8 mouse cellular contexts compared by ENCODE assay signal in the genomic region with DNA sequence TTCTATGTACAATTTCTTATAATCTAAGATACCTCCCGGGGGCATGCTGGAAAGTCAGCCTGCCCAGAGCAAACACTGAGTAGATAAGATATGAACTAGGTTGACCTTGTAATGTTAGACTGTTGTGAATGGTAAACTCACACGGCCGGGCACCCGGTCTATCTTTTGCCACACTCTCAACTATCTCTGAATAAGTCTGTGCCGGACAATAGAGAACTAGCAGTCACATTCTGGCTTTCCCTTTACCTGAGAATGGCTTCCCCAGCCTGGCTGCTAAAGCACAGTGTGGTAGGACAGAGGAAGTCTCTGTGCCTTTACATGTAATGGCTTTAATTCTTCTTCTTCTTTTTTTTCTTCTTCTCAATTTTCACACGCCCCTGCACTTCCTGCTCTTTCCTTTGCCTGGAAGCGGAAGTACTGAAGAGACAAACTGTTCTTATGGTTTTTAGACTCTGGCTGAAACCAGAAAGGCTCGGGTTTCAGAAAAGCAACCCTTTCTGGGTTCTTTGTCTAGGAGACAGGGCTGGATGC.
DNase-seq lines count a peak whose midpoint lies in the region; ATAC-seq and TF ChIP-seq lines count a peak whose summit lies in the region.
"Had no signal": no experiment of that assay in that cellular context is flagged by ENCODE, and none has a peak within 500 bp of the region (broad histone marks: within the 10 kb centered on the region; RNA-seq: fewer than 3 reads in every experiment).

No protein-coding gene starts in this region.

- no peak for TF ChIP-seq EP300 in CH12.LX (IDR thresholded peaks at IDR 0.05; ENCODE audit: low read length)

- TF ChIP-seq POLR2A in CH12.LX (IDR thresholded peaks at IDR 0.05; ENCODE audit: low read depth, low read length), result no peak; the same call in 1 of the 2 replicates

- peak overlapping the region; percentile 64 for H3K4me2 ChIP-seq in CH12.LX (ENCODE audit: insufficient read depth, low read depth, poor library complexity, severe bottlenecking)
- peak overlapping the region; percentile 48 for H3K4me2 ChIP-seq in intestine, postnatal 0 days (replicated peaks; ENCODE audit: low read depth)
- no peak overlapping the region for H3K4me2 ChIP-seq in midbrain, embryonic 15.5 days
- no peak overlapping the region for H3K4me2 ChIP-seq in midbrain, embryonic 11.5 days
- H3K4me2 ChIP-seq: embryonic facial prominence, embryonic 12.5 days had no signal

- peak; percentile 38 for DNase-seq in CH12.LX (ENCODE audit: extremely low read depth)
- peak; percentile 36 for DNase-seq in brain, adult 2 months (ENCODE audit: low read depth, low spot score)
- DNase-seq in spleen, adult 18-20 months, result peak; percentile 19 to 38
- DNase-seq in left cerebral cortex, adult 11 months (ENCODE audit: low spot score), result no peak
- DNase-seq in midbrain, embryonic 11.5 days (ENCODE audit: low spot score, missing footprints), result no peak

- H3K9ac ChIP-seq in CH12.LX (ENCODE audit: insufficient read depth, low read depth), result peak overlapping the region; percentile 34; the same call in 1 of the 2 replicates
- no peak overlapping the region for H3K9ac ChIP-seq in intestine, postnatal 0 days (ENCODE audit: low read depth, low read length)
- no peak overlapping the region for H3K9ac ChIP-seq in midbrain, embryonic 15.5 days
- H3K9ac ChIP-seq in midbrain, embryonic 11.5 days (ENCODE audit: low read length), result no peak overlapping the region
- H3K9ac ChIP-seq: embryonic facial prominence, embryonic 12.5 days had no signal

- TF ChIP-seq RAD21 in CH12.LX (IDR thresholded peaks at IDR 0.05; ENCODE audit: low read depth, low read length), result no peak

- no peaks in the 10 kb centered on the region for H3K36me3 ChIP-seq in CH12.LX (replicated peaks in 1 of 2; ENCODE audit: control insufficient read depth in 1 of 2, insufficient read depth in 1 of 2, low read length in 1 of 2)
- H3K36me3 ChIP-seq in intestine, postnatal 0 days (ENCODE audit: control insufficient read depth, insufficient read depth), result no peaks in the 10 kb centered on the region
- H3K36me3 ChIP-seq in midbrain, embryonic 15.5 days (replicated peaks), result no peaks in the 10 kb centered on the region
- H3K36me3 ChIP-seq in midbrain, embryonic 11.5 days (ENCODE audit: control insufficient read depth, insufficient read depth, low read length), result no peaks in the 10 kb centered on the region
- H3K36me3 ChIP-seq: embryonic facial prominence, embryonic 12.5 days had no signal

- no peak overlapping the region; the same call in 1 of the 2 replicates for H3K27ac ChIP-seq in CH12.LX (ENCODE audit: insufficient read depth, low read depth)
- peak overlapping the region; percentile 10; the same call in 1 of the 2 replicates for H3K27ac ChIP-seq in intestine, postnatal 0 days (ENCODE audit: low read depth, low read length)
- H3K27ac ChIP-seq in midbrain, embryonic 15.5 days, result no peak overlapping the region
- H3K27ac ChIP-seq in midbrain, embryonic 11.5 days (ENCODE audit: low read depth, low read length), result no peak overlapping the region
- H3K27ac ChIP-seq: embryonic facial prominence, embryonic 12.5 days had no signal

- in situ Hi-C loops in CH12.LX (cut with MboI; ENCODE audit: low pct_ligation_motif_present, low pct_unique_long_range_greater_than_20kb, low sequenced_read_pairs), result no loop called here

- H3K9me3 ChIP-seq in CH12.LX (replicated peaks; ENCODE audit: low read length), result no peaks in the 10 kb centered on the region
- H3K9me3 ChIP-seq in intestine, postnatal 0 days (ENCODE audit: control insufficient read depth), result no peaks in the 10 kb centered on the region
- H3K9me3 ChIP-seq in midbrain, embryonic 15.5 days, result no peaks in the 10 kb centered on the region
- H3K9me3 ChIP-seq in midbrain, embryonic 11.5 days (ENCODE audit: control insufficient read depth, low read length), result no peaks in the 10 kb centered on the region
- H3K9me3 ChIP-seq: embryonic facial prominence, embryonic 12.5 days had no signal

- dilution Hi-C loops in CH12.LX (cut with MboI; ENCODE audit: extremely low pct_ligation_motif_present, extremely low pct_unique_long_range_greater_than_20kb, low sequenced_read_pairs), result no loop called here

- no peaks in the 10 kb centered on the region for H3K27me3 ChIP-seq in CH12.LX (replicated peaks)
- H3K27me3 ChIP-seq in intestine, postnatal 0 days (replicated peaks; ENCODE audit: control insufficient read depth, insufficient read depth, low read length), result no peaks in the 10 kb centered on the region
- 0 out of 2 replicates have a peak, but pooled peaks cover 8% of the 10 kb centered on the region for H3K27me3 ChIP-seq in midbrain, embryonic 15.5 days (replicated peaks)
- H3K27me3 ChIP-seq in midbrain, embryonic 11.5 days (ENCODE audit: control insufficient read depth, insufficient read depth, low read length), result no peaks in the 10 kb centered on the region
- H3K27me3 ChIP-seq: embryonic facial prominence, embryonic 12.5 days had no signal

- WGBS in intestine, postnatal 0 days, result 16% methylated on average over 8 of the region's 8 CpGs
- 79% methylated on average over 8 of the region's 8 CpGs for WGBS in midbrain, embryonic 15.5 days
- 78% methylated on average over 8 of the region's 8 CpGs for WGBS in midbrain, embryonic 11.5 days

- peaks cover 8 to 56% of the 10 kb centered on the region in 2 experiments for H3K4me1 ChIP-seq in CH12.LX (ENCODE audit: control insufficient read depth in 1 of 2, insufficient read depth in 2 of 2)
- H3K4me1 ChIP-seq in intestine, postnatal 0 days (replicated peaks; ENCODE audit: control insufficient read depth, insufficient read depth, low read length), result no peaks in the 10 kb centered on the region
- H3K4me1 ChIP-seq in midbrain, embryonic 15.5 days, result no peaks in the 10 kb centered on the region
- H3K4me1 ChIP-seq in midbrain, embryonic 11.5 days (ENCODE audit: control insufficient read depth, insufficient read depth, low read length), result peaks cover 8% of the 10 kb centered on the region; the same call in 1 of the 2 replicates

- TF ChIP-seq CTCF in CH12.LX (conservative IDR thresholded peaks at IDR 0.05 in 1 of 2, IDR thresholded peaks at IDR 0.05 in 1 of 2; ENCODE audit: low read depth in 2 of 2, low read length in 2 of 2), result no peak
- TF ChIP-seq CTCF in intestine, postnatal 0 days (IDR thresholded peaks at IDR 0.05; ENCODE audit: low read depth), result no peak

- peak overlapping the region in 2 of 3 experiments; percentile 5 to 42 for H3K4me3 ChIP-seq in CH12.LX (replicated peaks in 1 of 3; ENCODE audit: low read depth in 2 of 3, low read length in 2 of 3, poor library complexity in 1 of 3)
- H3K4me3 ChIP-seq in intestine, postnatal 0 days (ENCODE audit: low read depth, low read length), result peak overlapping the region; percentile 9; the same call in 1 of the 2 replicates
- no peak overlapping the region for H3K4me3 ChIP-seq in midbrain, embryonic 15.5 days
- no peak overlapping the region for H3K4me3 ChIP-seq in midbrain, embryonic 11.5 days (ENCODE audit: low read depth, low read length)
- H3K4me3 ChIP-seq: embryonic facial prominence, embryonic 12.5 days had no signal

- no peaks in the 10 kb centered on the region; the same call in 1 of the 2 replicates for H3K79me2 ChIP-seq in CH12.LX (replicated peaks; ENCODE audit: control insufficient read depth, extremely low read depth, insufficient read depth, poor library complexity, severe bottlenecking)

- ATAC-seq in intestine, postnatal 0 days, result no peak
- ATAC-seq in midbrain, embryonic 15.5 days (replicated peaks), result no peak
- no peak for ATAC-seq in midbrain, embryonic 11.5 days (ENCODE audit: low FRiP score)

TF ChIP-seq in CH12.LX, 34 proteins besides CTCF, POLR2A, EP300 and RAD21:
- TF ChIP-seq TCF12 (IDR thresholded peaks at IDR 0.05; ENCODE audit: low read depth, low read length), result peak; percentile 26; the same call in 1 of the 2 replicates
- no peak for TF ChIP-seq MYC (IDR thresholded peaks at IDR 0.05; ENCODE audit: low read depth, low read length)
- TF ChIP-seq GABPA (IDR thresholded peaks at IDR 0.05; ENCODE audit: insufficient replicate concordance, low read depth, low read length), result no peak
- TF ChIP-seq ELF1 (IDR thresholded peaks at IDR 0.05; ENCODE audit: low read depth, low read length), result peak; percentile 86
- TF ChIP-seq KAT2A (IDR thresholded peaks at IDR 0.05; ENCODE audit: insufficient replicate concordance, low read length), result no peak
- TF ChIP-seq MAX (IDR thresholded peaks at IDR 0.05; ENCODE audit: low read length), result no peak
- peak; percentile 33 for TF ChIP-seq HCFC1 (IDR thresholded peaks at IDR 0.05; ENCODE audit: low read depth, low read length)
- TF ChIP-seq E2F4 (IDR thresholded peaks at IDR 0.05; ENCODE audit: insufficient replicate concordance, low read depth, low read length), result no peak
- TF ChIP-seq ZNF384 (IDR thresholded peaks at IDR 0.05; ENCODE audit: low read depth, low read length), result peak; percentile 80
- TF ChIP-seq RCOR1 (conservative IDR thresholded peaks at IDR 0.05; ENCODE audit: low read depth, low read length), result no peak
- TF ChIP-seq ZC3H11A (IDR thresholded peaks at IDR 0.05; ENCODE audit: low read depth, low read length), result no peak
- TF ChIP-seq IRF4 (IDR thresholded peaks at IDR 0.05; ENCODE audit: low read depth, low read length), result no peak
- TF ChIP-seq TBP (conservative IDR thresholded peaks at IDR 0.05; ENCODE audit: low read depth, low read length), result 0 out of 2 replicates have a peak, but pooled peaks have one; percentile 21
- no peak for TF ChIP-seq NRF1 (IDR thresholded peaks at IDR 0.05; ENCODE audit: low read depth, low read length)

Comparison
In these comparisons a context has a peak if more than half of its experiments do, and no peak if none do; other contexts are left out.
1. DNase-seq: peak in CH12.LX (single experiment), brain, adult 2 months (single experiment) and spleen, adult 18-20 months (2 of 2); none in left cerebral cortex, adult 11 months (single experiment) and midbrain, embryonic 11.5 days (single experiment).
2. H3K4me2 ChIP-seq: peak in CH12.LX (single experiment) and intestine, postnatal 0 days (single experiment); none in midbrain, embryonic 15.5 days (single experiment) and midbrain, embryonic 11.5 days (single experiment).
3. H3K4me3 ChIP-seq: peak in CH12.LX (2 of 3) and intestine, postnatal 0 days (single experiment); none in midbrain, embryonic 15.5 days (single experiment) and midbrain, embryonic 11.5 days (single experiment).